In genomic region chr2:156309948-156310347, GRCm38 (mm10) we compare ENCODE assay signal across 32 mouse cellular contexts.
"Had no signal": no experiment of that assay in that cellular context is flagged by ENCODE, and none has a peak within 500 bp of the region (broad histone marks: within the 10 kb centered on the region; RNA-seq: fewer than 3 reads in every experiment).

No protein-coding gene starts in this region.

- DNase-seq: left cerebral cortex, postnatal 4 days; liver; liver, embryonic 13.5 days; liver, postnatal 0 days; lung, adult 18-20 months; lung, adult 2 months; lung, embryonic 14.5 days; lung, postnatal 10 days; lung, postnatal 14 days; lung, postnatal 36 days; lung, postnatal 4 days; midbrain, embryonic 14.5 days had no signal

- ATAC-seq: liver, embryonic 12.5 days; liver, postnatal 0 days; lung, postnatal 0 days; midbrain, embryonic 13.5 days; midbrain, embryonic 15.5 days; midbrain, embryonic 16.5 days had no signal

- H3K9ac ChIP-seq: limb, embryonic 12.5 days; limb, embryonic 13.5 days; limb, embryonic 15.5 days; liver, embryonic 12.5 days; liver, embryonic 13.5 days; liver, embryonic 14.5 days; liver, embryonic 15.5 days; liver, postnatal 0 days; lung, embryonic 14.5 days; lung, embryonic 15.5 days; midbrain, embryonic 12.5 days; midbrain, embryonic 13.5 days; midbrain, embryonic 15.5 days; neural tube, embryonic 12.5 days had no signal

- H3K27me3 ChIP-seq: limb, embryonic 12.5 days; limb, embryonic 13.5 days; limb, embryonic 15.5 days; liver, embryonic 12.5 days; liver, embryonic 13.5 days; liver, embryonic 15.5 days; lung, embryonic 15.5 days; megakaryocyte, embryonic 14.5 days; midbrain, embryonic 12.5 days; midbrain, embryonic 13.5 days; midbrain, embryonic 15.5 days; neural tube, embryonic 12.5 days had no signal

- H3K4me3 ChIP-seq: left cerebral cortex, adult 2 months; limb, embryonic 10.5 days; limb, embryonic 12.5 days; limb, embryonic 13.5 days; limb, embryonic 15.5 days; liver, embryonic 12.5 days; liver, embryonic 13.5 days; liver, embryonic 15.5 days; lung, embryonic 15.5 days; megakaryocyte, embryonic 14.5 days; midbrain, embryonic 10.5 days; midbrain, embryonic 12.5 days; midbrain, embryonic 13.5 days; midbrain, embryonic 15.5 days; myocyte; neural tube, embryonic 12.5 days had no signal

- H3K27ac ChIP-seq: left cerebral cortex, adult 2 months; limb, embryonic 10.5 days; limb, embryonic 12.5 days; limb, embryonic 13.5 days; limb, embryonic 15.5 days; liver, embryonic 12.5 days; liver, embryonic 13.5 days; liver, embryonic 14.5 days; liver, embryonic 15.5 days; lung, embryonic 15.5 days; macrophage; midbrain, embryonic 10.5 days; midbrain, embryonic 12.5 days; midbrain, embryonic 13.5 days; midbrain, embryonic 15.5 days; neural tube, embryonic 12.5 days had no signal

- H3K4me2 ChIP-seq: limb, embryonic 12.5 days; limb, embryonic 13.5 days; limb, embryonic 15.5 days; liver, embryonic 11.5 days; liver, embryonic 12.5 days; liver, embryonic 13.5 days; liver, embryonic 15.5 days; lung, embryonic 14.5 days; lung, embryonic 15.5 days; midbrain, embryonic 12.5 days; midbrain, embryonic 13.5 days; midbrain, embryonic 15.5 days; neural tube, embryonic 12.5 days had no signal

- H3K9me3 ChIP-seq: limb, embryonic 10.5 days; limb, embryonic 12.5 days; limb, embryonic 13.5 days; limb, embryonic 15.5 days; liver, embryonic 12.5 days; liver, embryonic 13.5 days; liver, embryonic 15.5 days; lung, embryonic 15.5 days; midbrain, embryonic 10.5 days; midbrain, embryonic 12.5 days; midbrain, embryonic 13.5 days; midbrain, embryonic 15.5 days; neural tube, embryonic 12.5 days had no signal
